Mouse (Mus musculus): ENCODE measurements around the gene Orc4. TPM values are rescaled to one million over a fixed set of nuclear protein-coding genes. Genes with fewer than 3 reads are reported as not detected.

Orc4 gene
- polyA plus RNA-seq, 1 experiment from 2014 or later, result 148 TPM

Other genes starting within 250 kb of the Orc4 start
- gene Acvr2a, start 136.2 kb downstream of the Orc4 start, polyA plus RNA-seq (2014; fragmentation: Nextera tagmentation; extraction: Ambion mirVana), result 28.3 and 34.7 TPM in 2 replicates
- 30.6 and 33.8 TPM in 2 replicates for gene Mbd5, start 769 bp downstream of the Orc4 start, polyA plus RNA-seq (2014; fragmentation: Nextera tagmentation; extraction: Ambion mirVana)